Mouse (Mus musculus): ENCODE results near the gene Trappc3.

The Trappc3 gene

GRCm38 (mm10) chr4:126275681-126276131 is 13.6 kb downstream of the Trappc3 start:
- intact Hi-C loops (cut with DNase I): loop anchor here (5.0 kb wide), 1 partner anchor 37 kb away; no protein-coding TSS in a partner anchor

DNA sequence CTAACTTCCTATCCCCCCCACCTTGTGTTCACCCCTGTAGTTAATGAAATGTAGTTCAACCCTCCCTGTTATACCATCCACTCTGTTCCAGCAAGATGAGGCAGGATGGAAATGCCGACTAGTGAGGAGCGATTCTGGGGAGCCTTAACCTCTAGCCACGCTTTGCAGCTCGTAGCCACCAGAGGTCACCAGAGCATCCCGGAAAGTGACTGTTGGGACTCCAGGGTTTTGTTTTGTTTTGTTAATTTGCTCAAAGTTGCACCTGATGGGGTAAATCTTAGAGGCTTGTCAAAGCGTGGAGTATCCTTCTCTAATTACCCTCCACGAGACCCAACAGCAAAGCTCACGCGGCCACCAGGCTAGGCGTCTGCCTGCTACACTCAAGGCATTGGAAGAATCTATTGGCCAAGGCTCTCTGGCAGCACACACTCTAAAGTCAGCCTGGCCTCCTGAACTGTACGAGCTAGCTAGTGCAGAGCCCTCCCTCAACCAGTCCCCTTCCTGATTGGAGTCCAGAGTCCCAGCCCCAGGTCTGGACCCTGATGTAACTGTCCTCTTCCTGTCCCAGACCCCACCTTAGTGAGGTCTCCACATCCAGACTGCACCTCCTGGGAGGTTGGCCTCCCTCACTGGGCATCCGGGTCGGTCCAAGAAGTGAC is 15.9 kb downstream of the Trappc3 start:
- intact Hi-C loops (cut with DNase I): loop anchor here (5.0 kb wide), 1 partner anchor 34 kb away; no protein-coding TSS in a partner anchor

- intact Hi-C loops (cut with DNase I): loop anchor here (5.0 kb wide), 1 partner anchor 34 kb away; no protein-coding TSS in a partner anchor
Observed at GRCm38 (mm10) chr4:126278565-126278915, 16.4 kb downstream of the Trappc3 start.

GRCm38 (mm10) chr4:126278961-126279360 is 16.8 kb downstream of the Trappc3 start:
- intact Hi-C loops (cut with DNase I): loop anchor here (5.0 kb wide), 1 partner anchor 33 kb away; no protein-coding TSS in a partner anchor

DNA sequence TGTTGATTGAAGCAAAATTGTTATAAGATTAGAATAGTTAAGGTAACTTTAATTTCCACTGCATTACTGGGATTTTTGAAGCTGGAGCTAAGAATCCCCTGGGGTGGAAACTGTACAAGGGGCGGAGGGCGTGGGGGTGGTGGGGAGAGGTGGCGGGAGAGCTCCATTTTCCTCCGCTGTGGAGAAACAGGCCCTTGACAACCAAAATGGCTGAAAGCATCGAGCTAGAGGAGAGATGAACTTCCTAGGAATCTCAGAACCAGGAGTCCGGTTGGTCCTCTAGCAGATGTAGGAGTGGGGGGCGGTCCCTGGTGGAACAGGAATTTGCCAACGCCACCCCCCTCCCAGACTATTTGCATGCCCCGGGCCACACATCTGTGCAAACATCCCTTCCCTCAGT is 19.6 kb downstream of the Trappc3 start:
- intact Hi-C loops (cut with DNase I): no loop called here

- intact Hi-C loops (cut with DNase I): no loop called here
Observed at GRCm38 (mm10) chr4:126283582-126283981, 21.5 kb downstream of the Trappc3 start.

GRCm38 (mm10) chr4:126286492-126286891 is 24.4 kb downstream of the Trappc3 start, which contains the start of gene Col8a2:
Col8a2 (plus strand) TSS chr4:126286793.
- intact Hi-C loops (cut with DNase I): no loop called here

GRCm38 (mm10) chr4:126287302-126287995 is 25.3 kb downstream of the Trappc3 start:
- intact Hi-C loops (cut with DNase I): no loop called here

- intact Hi-C loops (cut with DNase I): no loop called here
Observed at GRCm38 (mm10) chr4:126288085-126288666, 26.1 kb downstream of the Trappc3 start.

GRCm38 (mm10) chr4:126290314-126290713 is 28.2 kb downstream of the Trappc3 start:
- intact Hi-C loops (cut with DNase I): no loop called here

DNA sequence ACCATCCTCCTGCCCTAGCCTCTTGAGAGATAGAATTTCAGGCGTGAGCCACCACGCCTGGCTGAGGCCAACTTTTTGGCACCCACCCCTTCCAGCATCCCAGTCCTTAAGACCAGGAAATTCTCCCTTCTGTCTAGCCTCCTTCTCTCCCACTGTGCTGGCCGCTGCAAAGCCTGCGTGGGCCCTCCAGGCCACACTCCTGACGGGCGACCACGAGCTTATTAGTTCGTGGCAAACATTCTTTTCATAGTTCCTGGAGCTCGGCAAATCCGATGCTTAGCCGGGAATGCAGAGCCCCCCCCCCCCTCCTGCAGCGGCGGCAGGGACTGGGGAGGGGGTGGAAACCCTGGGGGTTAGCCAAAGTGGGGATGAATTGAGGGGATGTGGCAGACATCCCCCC is 29.1 kb downstream of the Trappc3 start:
- intact Hi-C loops (cut with DNase I): no loop called here

GRCm38 (mm10) chr4:126295152-126295551 is 33.0 kb downstream of the Trappc3 start:
- intact Hi-C loops (cut with DNase I): no loop called here

- intact Hi-C loops (cut with DNase I): no loop called here
Observed at GRCm38 (mm10) chr4:126295937-126296336, 33.8 kb downstream of the Trappc3 start.

DNA sequence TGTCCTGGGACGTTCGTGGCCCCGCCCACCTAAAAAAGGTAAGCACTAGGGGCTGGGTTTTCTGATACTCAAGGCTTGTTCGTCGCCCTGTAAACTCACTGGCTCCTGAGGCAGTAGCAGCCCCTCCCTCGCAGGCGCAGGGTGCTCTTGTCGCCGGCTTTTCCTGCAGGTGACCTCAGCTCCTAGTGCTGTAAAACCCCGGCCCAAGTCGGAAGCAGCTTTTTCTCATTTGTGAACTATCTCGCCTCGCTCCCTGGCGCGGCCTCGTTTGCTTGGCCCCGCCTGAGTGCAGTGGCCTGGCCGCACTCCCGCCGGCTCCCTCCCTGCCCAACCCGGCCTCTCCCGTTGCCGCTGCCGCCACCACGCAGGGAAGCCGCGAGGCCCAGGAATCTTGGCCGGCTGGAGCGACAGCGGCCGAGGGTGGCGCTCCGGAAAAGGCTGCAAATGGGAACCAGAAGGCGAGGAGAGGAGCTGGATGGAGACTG is 34.5 kb downstream of the Trappc3 start:
- intact Hi-C loops (cut with DNase I): no loop called here

GRCm38 (mm10) chr4:126300916-126301583 is 38.9 kb downstream of the Trappc3 start:
- intact Hi-C loops (cut with DNase I): loop anchor here (5.0 kb wide), 1 partner anchor 34 kb away; no protein-coding TSS in a partner anchor

- intact Hi-C loops (cut with DNase I): loop anchor here (5.0 kb wide), 1 partner anchor 34 kb away; no protein-coding TSS in a partner anchor
Observed at GRCm38 (mm10) chr4:126301584-126302309, 39.6 kb downstream of the Trappc3 start.

GRCm38 (mm10) chr4:126303877-126304276 is 41.8 kb downstream of the Trappc3 start:
- intact Hi-C loops (cut with DNase I): loop anchor here (5.0 kb wide), 1 partner anchor 37 kb away; no protein-coding TSS in a partner anchor

DNA sequence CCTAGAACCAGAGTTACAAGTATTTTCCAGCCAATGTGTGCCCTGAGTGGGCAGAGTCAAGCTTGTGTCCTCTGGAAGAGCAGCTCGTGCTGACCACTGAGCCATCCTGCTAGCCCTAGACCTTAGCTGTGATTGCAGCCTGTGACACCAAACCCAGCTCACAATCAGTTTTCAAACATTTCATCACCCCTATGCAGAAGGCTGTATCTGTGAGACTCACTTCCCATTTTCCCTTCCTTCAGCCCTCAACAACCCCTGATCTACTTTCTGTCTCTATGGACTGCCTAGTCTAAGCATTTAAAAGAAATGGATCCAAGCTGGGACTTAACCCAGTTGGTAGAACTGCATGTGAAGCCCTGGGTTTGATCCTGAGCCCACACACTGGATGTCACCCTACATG is 43.3 kb downstream of the Trappc3 start:
- intact Hi-C loops (cut with DNase I): no loop called here

DNA sequence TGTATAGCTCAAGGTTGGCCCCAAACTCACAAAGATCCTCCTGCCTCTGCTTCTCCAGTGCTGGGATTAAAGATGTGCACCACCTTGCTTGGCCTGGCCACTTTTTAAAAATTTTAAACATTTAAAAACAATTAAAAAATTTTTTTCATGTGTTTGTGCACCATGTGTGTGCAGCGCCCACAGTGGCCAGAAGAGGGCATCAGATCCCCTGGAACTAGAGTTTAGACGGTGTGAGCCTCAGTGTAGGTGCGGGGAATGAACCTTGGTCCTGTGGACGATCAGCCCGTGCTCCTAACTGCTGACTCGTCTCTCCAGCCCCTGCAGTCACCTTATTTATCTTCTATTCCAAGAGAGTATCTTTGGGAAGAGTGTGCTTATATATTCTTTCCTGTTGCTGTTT is 43.9 kb downstream of the Trappc3 start:
- intact Hi-C loops (cut with DNase I): no loop called here

GRCm38 (mm10) chr4:126306827-126307226 is 44.7 kb downstream of the Trappc3 start:
- intact Hi-C loops (cut with DNase I): no loop called here
